Mouse (Mus musculus) intestine, postnatal 0 days (tissue): ENCODE data around the gene Olig1. TPM values are rescaled to one million over a fixed set of nuclear protein-coding genes. Genes with fewer than 3 reads are reported as not detected.

Experiments used
- ATAC-seq: fragments of 200-750 bp; cut with Nextera tagmentation; 2 replicates; pipeline ENCODE4 v1.8.0; 2017; ENCODE audit warnings: mild to moderate bottlenecking, moderate TSS enrichment, moderate library complexity
- H3K27ac ChIP-seq: fragments of 300-500 bp; sonication (generic); 2 replicates; pipeline ENCODE4 v1.5.1; 2014; ENCODE audit warnings: mild to moderate bottlenecking, low read depth, low read length, moderate library complexity
- H3K27me3 ChIP-seq: fragments of 300-500 bp; sonication (generic); replicated peaks from 2 replicates; pipeline ENCODE4 v1.6.1; 2014; ENCODE audit warnings: low read length, mixed read lengths; ENCODE audit not compliant: control insufficient read depth, insufficient read depth
- H3K36me3 ChIP-seq: fragments of 300-500 bp; sonication (generic); 2 replicates; pipeline ENCODE4 v1.6.1; 2014; ENCODE audit warnings: mild to moderate bottlenecking, moderate library complexity; ENCODE audit not compliant: control insufficient read depth, insufficient read depth
- H3K4me1 ChIP-seq: fragments of 300-500 bp; sonication (generic); replicated peaks from 2 replicates; pipeline ENCODE4 v1.6.1; 2014; ENCODE audit warnings: antibody characterized with exemption, low read length, mixed read lengths; ENCODE audit not compliant: control insufficient read depth, insufficient read depth
- H3K4me2 ChIP-seq: fragments of 300-500 bp; sonication (generic); replicated peaks from 2 replicates; pipeline ENCODE4 v1.6.1; 2014; ENCODE audit warnings: low read depth, mild to moderate bottlenecking, moderate library complexity
- H3K4me3 ChIP-seq: fragments of 300-500 bp; sonication (generic); 2 replicates; pipeline ENCODE4 v1.5.1; 2014; ENCODE audit warnings: low read depth, low read length
- H3K9ac ChIP-seq: fragments of 300-500 bp; sonication (generic); 2 replicates; pipeline ENCODE4 v1.6.1; 2014; ENCODE audit warnings: mild to moderate bottlenecking, low read depth, low read length
- H3K9me3 ChIP-seq: fragments of 300-500 bp; sonication (generic); 2 replicates; pipeline ENCODE4 v1.6.1; 2016; ENCODE audit warnings: mixed run types; ENCODE audit not compliant: control insufficient read depth
- CTCF ChIP-seq: sonication (generic); IDR thresholded peaks from 2 replicates; pipeline ENCODE4 v1.5.1; 2016; ENCODE audit warnings: low read depth, mild to moderate bottlenecking, control low read depth, antibody characterized with exemption, moderate library complexity
- WGBS: fragments of 180-500 bp; shearing (Covaris S2); extraction: QIAGEN DNeasy Blood & Tissue Kit; methylation state at CpG from one replicate; pipeline ENCODE4 v1.1.7; 2014; 5-methylcytosine and 5-hydroxymethylcytosine counted together
- polyA plus RNA-seq: library from polyadenylated mRNA; unstranded; fragments of >200 nt; fragmentation: Nextera tagmentation; extraction: Ambion mirVana; gene quantifications from 2 replicates; pipeline ENCODE4 v1.2.1, GENCODE M21; 2015

The Olig1 gene
- polyA plus RNA-seq, 1 experiment from 2014 or later = not detected

GRCm38 (mm10) chr16:91265972-91266371, 3.6 kb upstream of the Olig1 start:
- Histone ChIP-seq H3K9ac (no peak overlapping the region), H3K27ac (no peak overlapping the region), H3K27me3 (peaks cover 60% of the 10 kb centered on the region), H3K4me2 (no peak overlapping the region), H3K4me1 (0 out of 2 replicates have a peak, but pooled peaks cover 3% of the 10 kb centered on the region), H3K4me3 (no peak overlapping the region), H3K36me3 (no peaks in the 10 kb centered on the region), H3K9me3 (no peaks in the 10 kb centered on the region)
- no peak for ATAC-seq
- no peak for TF ChIP-seq CTCF
- 76% methylated on average over 6 of the region's 6 CpGs for WGBS

GRCm38 (mm10) chr16:91268724-91269452, 684 bp upstream of the Olig1 start:
- TF ChIP-seq CTCF = no peak
- H3K4me2 ChIP-seq = peak overlapping the region; percentile 66
- ATAC-seq = no peak
- no peaks in the 10 kb centered on the region for H3K36me3 ChIP-seq
- H3K27ac ChIP-seq = no peak overlapping the region
- H3K4me1 ChIP-seq = 0 out of 2 replicates have a peak, but pooled peaks cover 3% of the 10 kb centered on the region
- no peaks in the 10 kb centered on the region for H3K9me3 ChIP-seq
- no peak overlapping the region for H3K9ac ChIP-seq
- peak overlapping the region; percentile 34 for H3K4me3 ChIP-seq
- H3K27me3 ChIP-seq = peaks cover 79% of the 10 kb centered on the region
- 4% methylated on average over 13 of the region's 13 CpGs for WGBS

GRCm38 (mm10) chr16:91270212-91270971, 820 bp downstream of the Olig1 start:
- H3K27me3 ChIP-seq = peaks cover 89% of the 10 kb centered on the region
- TF ChIP-seq CTCF = no peak
- 0 out of 2 replicates have a peak, but pooled peaks cover 3% of the 10 kb centered on the region for H3K4me1 ChIP-seq
- H3K27ac ChIP-seq = no peak overlapping the region
- no peaks in the 10 kb centered on the region for H3K9me3 ChIP-seq
- H3K4me3 ChIP-seq = peak overlapping the region; percentile 34
- peak overlapping the region; percentile 66 for H3K4me2 ChIP-seq
- no peak for ATAC-seq
- no peaks in the 10 kb centered on the region for H3K36me3 ChIP-seq
- WGBS = 1% methylated on average over 54 of the region's 63 CpGs
- no peak overlapping the region for H3K9ac ChIP-seq

GRCm38 (mm10) chr16:91270982-91271549, 1.5 kb downstream of the Olig1 start:
- peaks cover 84% of the 10 kb centered on the region for H3K27me3 ChIP-seq
- no peaks in the 10 kb centered on the region for H3K9me3 ChIP-seq
- H3K36me3 ChIP-seq = no peaks in the 10 kb centered on the region
- no peak overlapping the region for H3K4me2 ChIP-seq
- 2% methylated on average over 29 of the region's 29 CpGs for WGBS
- no peak for TF ChIP-seq CTCF
- peak overlapping the region; percentile 34; the same call in 1 of the 2 replicates for H3K4me3 ChIP-seq
- no peak overlapping the region for H3K27ac ChIP-seq
- H3K4me1 ChIP-seq = 0 out of 2 replicates have a peak, but pooled peaks cover 3% of the 10 kb centered on the region
- no peak for ATAC-seq
- no peak overlapping the region for H3K9ac ChIP-seq

GRCm38 (mm10) chr16:91271634-91272033, 2.1 kb downstream of the Olig1 start:
- ATAC-seq = no peak
- H3K27ac ChIP-seq = no peak overlapping the region
- H3K4me2 ChIP-seq = no peak overlapping the region
- no peak overlapping the region for H3K4me3 ChIP-seq
- H3K27me3 ChIP-seq = peaks cover 81% of the 10 kb centered on the region
- no peaks in the 10 kb centered on the region for H3K36me3 ChIP-seq
- TF ChIP-seq CTCF = no peak
- no peak overlapping the region for H3K9ac ChIP-seq
- H3K4me1 ChIP-seq = 0 out of 2 replicates have a peak, but pooled peaks cover 3% of the 10 kb centered on the region
- no peaks in the 10 kb centered on the region for H3K9me3 ChIP-seq
- 6% methylated on average over 20 of the region's 20 CpGs for WGBS

GRCm38 (mm10) chr16:91280516-91280915, 10.9 kb downstream of the Olig1 start:
- no peak for TF ChIP-seq CTCF
- no peak for ATAC-seq
- WGBS = 62% methylated on average over 4 of the region's 4 CpGs

More at GRCm38 (mm10) chr16:91280516-91280915, 10.9 kb downstream of the Olig1 start:
- H3K36me3 ChIP-seq = no peaks in the 10 kb centered on the region
- H3K9me3 ChIP-seq = no peaks in the 10 kb centered on the region
- H3K27me3 ChIP-seq = 0 out of 2 replicates have a peak, but pooled peaks cover 9% of the 10 kb centered on the region
- H3K27ac ChIP-seq = no peak overlapping the region
- no peak overlapping the region for H3K4me3 ChIP-seq
- no peaks in the 10 kb centered on the region for H3K4me1 ChIP-seq
- H3K4me2 ChIP-seq = no peak overlapping the region
- no peak overlapping the region for H3K9ac ChIP-seq
